Mouse (Mus musculus) kidney, embryonic 14.5 days (tissue): Measurements from ENCODE around the gene Eif3f. TPM values are rescaled to one million over a fixed set of nuclear protein-coding genes. Genes with fewer than 3 reads are reported as not detected.

Source experiments
- ATAC-seq: fragments of 200-750 bp; cut with Nextera tagmentation; 2 replicates; pipeline ENCODE4 v1.8.0; 2017; ENCODE audit warnings: moderate number of reproducible peaks, mild to moderate bottlenecking, moderate TSS enrichment, moderate library complexity; ENCODE audit not compliant: low FRiP score, low TSS enrichment
- H3K27ac ChIP-seq: fragments of 300-500 bp; sonication (generic); 2 replicates; pipeline ENCODE4 v1.5.1; 2014; ENCODE audit warnings: low read depth, mild to moderate bottlenecking, low read length, moderate library complexity, mixed read lengths
- H3K27me3 ChIP-seq: fragments of 300-500 bp; sonication (generic); 2 replicates; pipeline ENCODE4 v1.6.1; 2014; ENCODE audit warnings: mild to moderate bottlenecking, low read length; ENCODE audit not compliant: control insufficient read depth, insufficient read depth
- H3K36me3 ChIP-seq: fragments of 300-500 bp; sonication (generic); 2 replicates; pipeline ENCODE4 v1.6.1; 2014; ENCODE audit warnings: low read length, mixed read lengths; ENCODE audit not compliant: control insufficient read depth, insufficient read depth
- H3K4me1 ChIP-seq: fragments of 300-500 bp; sonication (generic); 2 replicates; pipeline ENCODE4 v1.6.1; 2014; ENCODE audit warnings: low read length, mixed read lengths; ENCODE audit not compliant: control insufficient read depth, insufficient read depth
- H3K4me2 ChIP-seq: fragments of 300-500 bp; sonication (generic); replicated peaks from 2 replicates; pipeline ENCODE4 v1.6.1; 2014; ENCODE audit warnings: low read depth, mild to moderate bottlenecking, low read length
- H3K4me3 ChIP-seq: fragments of 300-500 bp; sonication (generic); 2 replicates; pipeline ENCODE4 v1.5.1; 2014; ENCODE audit warnings: mild to moderate bottlenecking, low read length
- H3K9ac ChIP-seq: fragments of 300-500 bp; sonication (generic); 2 replicates; pipeline ENCODE4 v1.6.1; 2014; ENCODE audit warnings: low read depth, mild to moderate bottlenecking, low read length, moderate library complexity
- H3K9me3 ChIP-seq: fragments of 300-500 bp; sonication (generic); 2 replicates; pipeline ENCODE4 v1.6.1; 2016; ENCODE audit warnings: low read length; ENCODE audit not compliant: control insufficient read depth
- WGBS: fragments of 180-500 bp; shearing (Covaris S2); extraction: QIAGEN DNeasy Blood & Tissue Kit; methylation state at CpG from one replicate; pipeline ENCODE4 v1.1.7; 2014; 5-methylcytosine and 5-hydroxymethylcytosine counted together
- polyA plus RNA-seq: library from polyadenylated mRNA; unstranded; fragments of >200 nt; fragmentation: Nextera tagmentation; extraction: Ambion mirVana; gene quantifications from 2 replicates; pipeline ENCODE4 v1.2.1, GENCODE M21; 2014

Gene Eif3f
- polyA plus RNA-seq, 1 experiment from 2014 or later: 109 TPM

- H3K36me3 ChIP-seq: peaks cover 33% of the 10 kb centered on the region
- peak overlapping the region; percentile 88 for H3K4me3 ChIP-seq
- peaks cover 16% of the 10 kb centered on the region for H3K4me1 ChIP-seq
- no peaks in the 10 kb centered on the region for H3K27me3 ChIP-seq
- WGBS: 78% methylated on average over 7 of the region's 7 CpGs
- no peak for ATAC-seq
- no peak overlapping the region for H3K27ac ChIP-seq
- H3K9ac ChIP-seq: peak overlapping the region; percentile 96; the same call in 1 of the 2 replicates
- no peaks in the 10 kb centered on the region for H3K9me3 ChIP-seq
- peak overlapping the region; percentile 82 for H3K4me2 ChIP-seq
Measured at GRCm38 (mm10) chr7:108935411-108935810, 1.2 kb downstream of the Eif3f start.

GRCm38 (mm10) chr7:108936591-108936990 lies 2.4 kb downstream of the Eif3f start:
- Histone ChIP-seq H3K9me3 (no peaks in the 10 kb centered on the region), H3K4me1 (peaks cover 16% of the 10 kb centered on the region), H3K9ac (no peak overlapping the region), H3K4me2 (no peak overlapping the region), H3K27ac (no peak overlapping the region), H3K4me3 (no peak overlapping the region), H3K27me3 (no peaks in the 10 kb centered on the region), H3K36me3 (peaks cover 45% of the 10 kb centered on the region)
- 94% methylated on average over 4 of the region's 4 CpGs for WGBS
- ATAC-seq: no peak

GRCm38 (mm10) chr7:108941466-108941865 lies 7.2 kb downstream of the Eif3f start:
- H3K4me1 ChIP-seq: 0 out of 2 replicates have a peak, but pooled peaks cover under 1% of the 10 kb centered on the region
- no peak overlapping the region for H3K4me3 ChIP-seq
- H3K9me3 ChIP-seq: no peaks in the 10 kb centered on the region
- no peak overlapping the region for H3K9ac ChIP-seq
- H3K27me3 ChIP-seq: no peaks in the 10 kb centered on the region
- WGBS: 95% methylated on average over 9 of the region's 9 CpGs
- no peak for ATAC-seq
- H3K27ac ChIP-seq: no peak overlapping the region
- H3K4me2 ChIP-seq: no peak overlapping the region
- peaks cover 76% of the 10 kb centered on the region for H3K36me3 ChIP-seq

- peak; percentile 66 for ATAC-seq
- 11% methylated on average over 2 of the region's 2 CpGs for WGBS
- H3K9me3 ChIP-seq: no peaks in the 10 kb centered on the region
- no peak overlapping the region for H3K4me3 ChIP-seq
- no peaks in the 10 kb centered on the region for H3K27me3 ChIP-seq
- H3K9ac ChIP-seq: no peak overlapping the region
- H3K4me1 ChIP-seq: no peaks in the 10 kb centered on the region
- H3K27ac ChIP-seq: no peak overlapping the region
- H3K4me2 ChIP-seq: no peak overlapping the region
- peaks cover 60% of the 10 kb centered on the region for H3K36me3 ChIP-seq
Measured at GRCm38 (mm10) chr7:108944002-108944401, 9.8 kb downstream of the Eif3f start.

GRCm38 (mm10) chr7:108948611-108949010 lies 14.4 kb downstream of the Eif3f start:
- no peak overlapping the region for H3K9ac ChIP-seq
- no peaks in the 10 kb centered on the region for H3K9me3 ChIP-seq
- no peak for ATAC-seq

GRCm38 (mm10) chr7:108949301-108949700 lies 15.1 kb downstream of the Eif3f start:
- H3K4me3 ChIP-seq: no peak overlapping the region
- peaks cover 12% of the 10 kb centered on the region; the same call in 1 of the 2 replicates for H3K36me3 ChIP-seq
- no peak overlapping the region for H3K9ac ChIP-seq
- no peaks in the 10 kb centered on the region for H3K9me3 ChIP-seq
- WGBS: 38% methylated on average over 2 of the region's 2 CpGs
- peaks cover 33% of the 10 kb centered on the region for H3K27me3 ChIP-seq
- no peak overlapping the region for H3K4me2 ChIP-seq
- no peak overlapping the region for H3K27ac ChIP-seq
- H3K4me1 ChIP-seq: 0 out of 2 replicates have a peak, but pooled peaks cover 6% of the 10 kb centered on the region
- ATAC-seq: no peak

More at GRCm38 (mm10) chr7:108948611-108949010, 14.4 kb downstream of the Eif3f start:
- no peak overlapping the region for H3K4me2 ChIP-seq
- H3K27ac ChIP-seq: no peak overlapping the region
- H3K36me3 ChIP-seq: peaks cover 15% of the 10 kb centered on the region; the same call in 1 of the 2 replicates
- H3K27me3 ChIP-seq: peaks cover 33% of the 10 kb centered on the region
- no peak overlapping the region for H3K4me3 ChIP-seq
- 0 out of 2 replicates have a peak, but pooled peaks cover 6% of the 10 kb centered on the region for H3K4me1 ChIP-seq

- peaks cover 4% of the 10 kb centered on the region; the same call in 1 of the 2 replicates for H3K36me3 ChIP-seq
- peaks cover 33% of the 10 kb centered on the region for H3K27me3 ChIP-seq
Measured at GRCm38 (mm10) chr7:108950312-108950761, 16.1 kb downstream of the Eif3f start, which contains the start of gene Tub. TSS of gene Tub (plus strand) at chr7:108950338.

GRCm38 (mm10) chr7:108950762-108951331 lies 16.6 kb downstream of the Eif3f start:
- H3K27me3 ChIP-seq: peaks cover 33% of the 10 kb centered on the region
- H3K4me2 ChIP-seq: peak overlapping the region; percentile 92
- ATAC-seq: peak; percentile 64
- no peak overlapping the region for H3K27ac ChIP-seq
- peak overlapping the region; percentile 49 for H3K4me3 ChIP-seq
- no peaks in the 10 kb centered on the region for H3K9me3 ChIP-seq
- 0 out of 2 replicates have a peak, but pooled peaks cover 6% of the 10 kb centered on the region for H3K4me1 ChIP-seq
- H3K36me3 ChIP-seq: no peaks in the 10 kb centered on the region; the same call in 1 of the 2 replicates
- peak overlapping the region; percentile 28; the same call in 1 of the 2 replicates for H3K9ac ChIP-seq
- WGBS: 1% methylated on average over 52 of the region's 52 CpGs

More at GRCm38 (mm10) chr7:108950312-108950761, 16.1 kb downstream of the Eif3f start, which contains the start of gene Tub:
- peak; percentile 75 for ATAC-seq
- Histone ChIP-seq H3K27ac (no peak within 1 kb of the TSS), H3K4me3 (peak within 1 kb of the TSS; percentile 49), H3K9me3 (no peaks in the 10 kb centered on the region), H3K4me1 (0 out of 2 replicates have a peak, but pooled peaks cover 6% of the 10 kb centered on the region), H3K9ac (peak within 1 kb of the TSS; percentile 28; the same call in 1 of the 2 replicates), H3K4me2 (peak within 1 kb of the TSS; percentile 92)
- under 1% methylated on average over 39 of the region's 44 CpGs for WGBS

- Histone ChIP-seq H3K27me3 (peaks cover 33% of the 10 kb centered on the region), H3K4me3 (no peak overlapping the region), H3K27ac (no peak overlapping the region), H3K4me2 (no peak overlapping the region), H3K36me3 (no peaks in the 10 kb centered on the region), H3K4me1 (0 out of 2 replicates have a peak, but pooled peaks cover 6% of the 10 kb centered on the region), H3K9me3 (no peaks in the 10 kb centered on the region), H3K9ac (no peak overlapping the region)
- ATAC-seq: no peak
- 80% methylated on average over 6 of the region's 6 CpGs for WGBS
Measured at GRCm38 (mm10) chr7:108952801-108953200, 18.6 kb downstream of the Eif3f start.
